Mouse (Mus musculus): ENCODE results near the gene Eefsec. TPM values are rescaled to one million over a fixed set of nuclear protein-coding genes. Genes with fewer than 3 reads are reported as not detected.

Gene Eefsec
- polyA plus RNA-seq, 1 experiment = 1.4 TPM

- TF ChIP-seq TAL1 (IDR thresholded peaks at IDR 0.05; ENCODE audit: low read length) (no peak), GATA1 (IDR thresholded peaks at IDR 0.05; ENCODE audit: low read length) (no peak)
- H3K4me1 ChIP-seq (ENCODE audit: control insufficient read depth) = peaks cover 6% of the 10 kb centered on the region
- no peaks in the 10 kb centered on the region for H3K9me3 ChIP-seq (ENCODE audit: control insufficient read depth, low read length)
- peaks cover 41% of the 10 kb centered on the region for H3K27me3 ChIP-seq (ENCODE audit: control insufficient read depth)
- no peaks in the 10 kb centered on the region for H3K36me3 ChIP-seq (ENCODE audit: control insufficient read depth)
- no peak overlapping the region for H3K4me3 ChIP-seq (replicated peaks)
Measured at GRCm38 (mm10) chr6:88226570-88226994, 219.8 kb downstream of the Eefsec start.

- Histone ChIP-seq H3K9me3 (ENCODE audit: control insufficient read depth, low read length) (peaks cover 6% of the 10 kb centered on the region), H3K36me3 (ENCODE audit: control insufficient read depth) (no peaks in the 10 kb centered on the region), H3K4me3 (replicated peaks) (no peak within 1 kb of the TSS), H3K27me3 (ENCODE audit: control insufficient read depth) (peaks cover 9% of the 10 kb centered on the region), H3K4me1 (ENCODE audit: control insufficient read depth) (peaks cover 6% of the 10 kb centered on the region)
- TF ChIP-seq TAL1 (IDR thresholded peaks at IDR 0.05; ENCODE audit: low read length) (no peak), GATA1 (IDR thresholded peaks at IDR 0.05; ENCODE audit: low read length) (no peak)
Measured at GRCm38 (mm10) chr6:88221968-88222367, 224.4 kb downstream of the Eefsec start, which contains the start of gene Dnajb8. Gene Dnajb8, plus strand, starts transcription at chr6:88222268.

DNA sequence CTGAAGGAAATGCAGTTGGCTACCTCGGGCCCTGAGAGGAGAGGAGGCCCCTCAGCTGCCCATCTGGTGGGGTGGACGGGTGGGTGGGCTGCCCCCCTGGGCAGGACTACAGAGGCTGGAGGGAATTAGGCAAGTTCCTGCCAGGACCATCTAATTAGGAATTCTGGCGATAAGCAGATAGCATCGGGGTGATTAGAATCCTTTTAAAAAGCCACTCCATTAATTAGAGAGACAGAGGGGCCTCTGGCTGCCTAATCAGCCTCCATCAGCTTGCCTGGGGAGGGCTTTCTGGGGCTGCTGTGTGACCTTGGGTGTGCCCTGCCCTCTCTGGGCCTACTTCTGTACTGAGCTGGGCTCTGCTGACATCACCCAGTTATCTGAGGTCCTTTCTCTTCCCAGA lies 227.2 kb downstream of the Eefsec start:
- Histone ChIP-seq H3K9me3 (ENCODE audit: control insufficient read depth, low read length) (peaks cover 6% of the 10 kb centered on the region), H3K27me3 (ENCODE audit: control insufficient read depth) (peaks cover 6% of the 10 kb centered on the region), H3K4me3 (replicated peaks) (no peak overlapping the region), H3K36me3 (ENCODE audit: control insufficient read depth) (no peaks in the 10 kb centered on the region), H3K4me1 (ENCODE audit: control insufficient read depth) (no peaks in the 10 kb centered on the region)
- no peak for TF ChIP-seq TAL1 (IDR thresholded peaks at IDR 0.05; ENCODE audit: low read length)
- no peak for TF ChIP-seq GATA1 (IDR thresholded peaks at IDR 0.05; ENCODE audit: low read length)

GRCm38 (mm10) chr6:88216199-88216598 lies 230.1 kb downstream of the Eefsec start:
- Histone ChIP-seq H3K27me3 (ENCODE audit: control insufficient read depth) (peaks cover 2% of the 10 kb centered on the region; the same call in 1 of the 2 replicates), H3K4me3 (replicated peaks) (no peak overlapping the region), H3K4me1 (ENCODE audit: control insufficient read depth) (no peaks in the 10 kb centered on the region), H3K36me3 (ENCODE audit: control insufficient read depth) (no peaks in the 10 kb centered on the region), H3K9me3 (ENCODE audit: control insufficient read depth, low read length) (peaks cover 6% of the 10 kb centered on the region)
- TF ChIP-seq GATA1 (IDR thresholded peaks at IDR 0.05; ENCODE audit: low read length) = no peak
- TF ChIP-seq TAL1 (IDR thresholded peaks at IDR 0.05; ENCODE audit: low read length) = no peak

DNA sequence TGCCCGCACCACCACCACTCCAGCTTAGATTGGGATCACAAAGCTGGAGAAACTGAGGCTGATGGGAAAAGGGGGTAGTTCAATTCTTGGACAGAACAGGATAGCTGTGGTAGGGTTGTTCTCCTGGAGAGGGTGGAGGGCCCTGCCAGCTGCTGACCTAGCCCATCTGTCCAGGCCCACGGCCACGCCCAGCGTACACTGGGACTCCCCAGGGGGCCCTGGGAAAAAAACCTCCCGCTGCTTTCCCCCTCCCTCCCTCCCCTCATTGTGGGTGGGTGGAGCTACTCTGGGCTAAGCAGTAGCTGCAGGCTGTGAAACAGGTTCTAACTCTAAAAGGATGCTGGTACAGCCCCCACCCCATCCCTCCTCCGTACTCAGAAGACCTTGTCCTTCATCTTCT lies 230.5 kb downstream of the Eefsec start:
- no peaks in the 10 kb centered on the region for H3K36me3 ChIP-seq (ENCODE audit: control insufficient read depth)
- H3K9me3 ChIP-seq (ENCODE audit: control insufficient read depth, low read length) = peaks cover 6% of the 10 kb centered on the region
- H3K4me3 ChIP-seq (replicated peaks) = no peak overlapping the region
- TF ChIP-seq GATA1 (IDR thresholded peaks at IDR 0.05; ENCODE audit: low read length) = no peak
- TF ChIP-seq TAL1 (IDR thresholded peaks at IDR 0.05; ENCODE audit: low read length) = no peak
- peaks cover 1% of the 10 kb centered on the region; the same call in 1 of the 2 replicates for H3K27me3 ChIP-seq (ENCODE audit: control insufficient read depth)
- H3K4me1 ChIP-seq (ENCODE audit: control insufficient read depth) = no peaks in the 10 kb centered on the region

GRCm38 (mm10) chr6:88210182-88210581 lies 236.2 kb downstream of the Eefsec start:
- Histone ChIP-seq H3K4me3 (replicated peaks) (no peak overlapping the region), H3K36me3 (ENCODE audit: control insufficient read depth) (no peaks in the 10 kb centered on the region), H3K27me3 (ENCODE audit: control insufficient read depth) (peaks cover 16% of the 10 kb centered on the region), H3K4me1 (ENCODE audit: control insufficient read depth) (no peaks in the 10 kb centered on the region; the same call in 1 of the 2 replicates), H3K9me3 (ENCODE audit: control insufficient read depth, low read length) (no peaks in the 10 kb centered on the region)
- TF ChIP-seq TAL1 (IDR thresholded peaks at IDR 0.05; ENCODE audit: low read length) (no peak), GATA1 (IDR thresholded peaks at IDR 0.05; ENCODE audit: low read length) (no peak)

DNA sequence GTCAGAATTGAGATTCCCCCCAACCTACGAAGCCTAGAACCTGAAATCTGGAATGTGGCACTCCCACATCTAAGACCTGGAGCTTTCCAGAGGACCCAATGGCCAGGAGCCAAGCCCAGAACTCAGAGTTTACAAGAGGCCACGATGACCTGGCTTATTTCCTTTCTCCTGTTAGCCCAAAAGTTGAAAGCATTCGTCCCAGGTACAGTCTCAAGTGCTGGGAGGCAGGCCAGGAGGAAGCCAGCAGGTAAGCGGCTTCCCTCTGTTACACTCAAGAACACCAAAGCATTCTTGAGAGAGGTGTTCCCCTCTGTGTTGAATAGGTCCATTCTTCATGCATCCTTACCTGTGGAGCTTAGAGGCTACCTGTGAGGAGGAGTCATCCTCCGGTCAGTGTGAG lies 236.9 kb downstream of the Eefsec start:
- peaks cover 23% of the 10 kb centered on the region for H3K27me3 ChIP-seq (ENCODE audit: control insufficient read depth)
- H3K4me3 ChIP-seq (replicated peaks) = no peak overlapping the region
- H3K9me3 ChIP-seq (ENCODE audit: control insufficient read depth, low read length) = no peaks in the 10 kb centered on the region
- no peaks in the 10 kb centered on the region; the same call in 1 of the 2 replicates for H3K4me1 ChIP-seq (ENCODE audit: control insufficient read depth)
- TF ChIP-seq TAL1 (IDR thresholded peaks at IDR 0.05; ENCODE audit: low read length) (no peak), GATA1 (IDR thresholded peaks at IDR 0.05; ENCODE audit: low read length) (no peak)
- no peaks in the 10 kb centered on the region for H3K36me3 ChIP-seq (ENCODE audit: control insufficient read depth)

- TF ChIP-seq TAL1 (IDR thresholded peaks at IDR 0.05; ENCODE audit: low read length) (no peak), GATA1 (IDR thresholded peaks at IDR 0.05; ENCODE audit: low read length) (no peak)
- peaks cover 4% of the 10 kb centered on the region for H3K4me1 ChIP-seq (ENCODE audit: control insufficient read depth)
Measured at GRCm38 (mm10) chr6:88208321-88208720, 238.0 kb downstream of the Eefsec start.

DNA sequence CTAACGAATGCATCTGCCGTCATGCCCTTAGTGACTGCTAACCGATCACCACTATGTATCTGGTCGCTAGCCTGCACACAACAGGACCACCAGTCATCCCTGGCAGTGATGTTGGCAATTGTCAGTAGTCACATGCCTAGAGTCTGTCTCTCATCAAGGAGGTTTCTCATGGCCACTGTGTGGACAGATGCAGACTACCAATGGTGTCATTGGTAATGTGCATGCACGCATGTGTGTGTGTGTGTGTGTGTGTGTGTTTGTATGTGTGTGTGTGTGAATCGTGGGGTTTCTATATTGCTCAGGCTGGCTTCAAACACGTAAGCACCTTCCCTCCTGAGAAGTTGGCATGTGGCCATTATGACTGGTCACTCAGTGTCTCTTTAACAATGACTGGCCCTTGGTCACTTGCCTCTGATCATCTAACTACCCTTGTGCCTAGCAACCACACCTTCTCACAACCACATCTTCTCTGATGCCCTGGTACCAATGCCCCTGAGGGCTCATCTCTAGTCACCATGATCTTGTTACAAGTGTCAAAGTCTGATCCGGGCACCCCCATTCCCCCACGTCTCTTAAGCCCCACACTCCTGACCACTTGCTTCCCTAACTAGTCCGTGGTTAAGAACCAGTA lies 238.8 kb downstream of the Eefsec start:
- Histone ChIP-seq H3K36me3 (ENCODE audit: control insufficient read depth) (no peaks in the 10 kb centered on the region), H3K4me1 (ENCODE audit: control insufficient read depth) (peaks cover 8% of the 10 kb centered on the region), H3K9me3 (ENCODE audit: control insufficient read depth, low read length) (no peaks in the 10 kb centered on the region), H3K4me3 (replicated peaks) (no peak overlapping the region), H3K27me3 (ENCODE audit: control insufficient read depth) (peaks cover 42% of the 10 kb centered on the region)
- TF ChIP-seq TAL1 (IDR thresholded peaks at IDR 0.05; ENCODE audit: low read length) (no peak), GATA1 (IDR thresholded peaks at IDR 0.05; ENCODE audit: low read length) (no peak)

More at GRCm38 (mm10) chr6:88208321-88208720, 238.0 kb downstream of the Eefsec start:
- Histone ChIP-seq H3K36me3 (ENCODE audit: control insufficient read depth) (no peaks in the 10 kb centered on the region), H3K9me3 (ENCODE audit: control insufficient read depth, low read length) (no peaks in the 10 kb centered on the region), H3K27me3 (ENCODE audit: control insufficient read depth) (peaks cover 34% of the 10 kb centered on the region), H3K4me3 (replicated peaks) (no peak overlapping the region)

Other genes starting within 250 kb of the Eefsec start
- gene Dnajb8, start 224.3 kb downstream of the Eefsec start, polyA plus RNA-seq (2012) = not detected in 2 replicates
- 1.5 and 3.4 TPM in 2 replicates for gene Ruvbl1, start 18.9 kb upstream of the Eefsec start, polyA plus RNA-seq (2012)
- 2.8 and 4.0 TPM in 2 replicates for gene Sec61a1, start 72.4 kb upstream of the Eefsec start, polyA plus RNA-seq (2012)
- not detected in 2 replicates for gene Kbtbd12, start 191.4 kb upstream of the Eefsec start, polyA plus RNA-seq (2012)

Measured in erythroblast, embryonic 14.5 days (primary cell).